Mouse (Mus musculus) MEL (cell line): Measurements from ENCODE around the gene Clec4a4. TPM values are rescaled to one million over a fixed set of nuclear protein-coding genes. Genes with fewer than 3 reads are reported as not detected.

Source experiments
- DNase-seq: peaks from one replicate; pipeline ENCODE4 v3.0.0; 2011; ENCODE audit warnings: low read depth, low spot score
- H3K27ac ChIP-seq: 2 replicates; pipeline ENCODE4 v1.5.1; 2012; ENCODE audit warnings: low read depth, mild to moderate bottlenecking, control low read depth, low read length, moderate library complexity; ENCODE audit not compliant: control insufficient read depth
- H3K27me3 ChIP-seq, 2 experiments: fragments of 150-350 bp in 1 of 2; sonication (generic) in 1 of 2; 2 replicates each; pipeline ENCODE4 v1.6.1; 2012; ENCODE audit warnings: low read length in 2 of 2, mild to moderate bottlenecking in 2 of 2, improper control_type of control experiment in 1 of 2, moderate library complexity in 1 of 2; ENCODE audit not compliant: insufficient read depth in 2 of 2, control insufficient read depth in 1 of 2
- H3K36me3 ChIP-seq, 2 experiments: 2 replicates each; pipeline ENCODE4 v1.6.1; 2012 to 2014; ENCODE audit warnings: low read length in 2 of 2, improper control_type of control experiment in 1 of 2, inconsistent platforms in 1 of 2, mild to moderate bottlenecking in 1 of 2; ENCODE audit not compliant: insufficient read depth in 2 of 2, control insufficient read depth in 1 of 2
- H3K4me1 ChIP-seq, 2 experiments: fragments of 150-350 bp in 1 of 2; sonication (generic) in 1 of 2; 2 replicates each; pipeline ENCODE4 v1.6.1; 2012; ENCODE audit warnings: low read length in 2 of 2, improper control_type of control experiment in 1 of 2, mild to moderate bottlenecking in 1 of 2; ENCODE audit not compliant: insufficient read depth in 2 of 2, control insufficient read depth in 1 of 2
- H3K4me3 ChIP-seq, 2 experiments: fragments of 150-350 bp in 1 of 2; sonication (generic) in 1 of 2; 2 replicates each; pipeline ENCODE4 v1.5.1; 2012; ENCODE audit warnings: low read depth in 2 of 2, low read length in 2 of 2, mild to moderate bottlenecking in 2 of 2, moderate library complexity in 2 of 2, control low read depth in 1 of 2, improper control_type of control experiment in 1 of 2; ENCODE audit not compliant: control insufficient read depth in 1 of 2, insufficient read depth in 1 of 2
- H3K79me2 ChIP-seq: 2 replicates; pipeline ENCODE4 v1.6.1; 2012; ENCODE audit warnings: mild to moderate bottlenecking, low read length, moderate library complexity; ENCODE audit not compliant: control insufficient read depth, poor library complexity, insufficient read depth
- H3K9ac ChIP-seq: 2 replicates; pipeline ENCODE4 v1.6.1; 2012; ENCODE audit warnings: low read depth, mild to moderate bottlenecking, control low read depth, low read length, moderate library complexity; ENCODE audit not compliant: control insufficient read depth, poor library complexity, severe bottlenecking
- H3K9me3 ChIP-seq: fragments of 150-350 bp; sonication (generic); replicated peaks from 2 replicates; pipeline ENCODE4 v1.6.1; 2012; ENCODE audit warnings: mild to moderate bottlenecking, low read length, improper control_type of control experiment, moderate library complexity; ENCODE audit not compliant: insufficient read depth
- CTCF ChIP-seq, 3 experiments: IDR thresholded peaks in 2 of 3; conservative IDR thresholded peaks in 1 of 3; 2 replicates each; pipeline ENCODE4 v1.5.1; 2011 to 2012; ENCODE audit warnings: low read length in 3 of 3, low read depth in 2 of 3, mild to moderate bottlenecking in 2 of 3, improper control_type of control experiment in 1 of 3, inconsistent platforms in 1 of 3, mixed read lengths in 1 of 3, moderate library complexity in 1 of 3; ENCODE audit not compliant: control insufficient read depth in 1 of 3, insufficient read depth in 1 of 3, poor library complexity in 1 of 3, severe bottlenecking in 1 of 3
- E2F4 ChIP-seq: IDR thresholded peaks from 2 replicates; pipeline ENCODE4 v1.6.1; 2011; ENCODE audit warnings: low read depth, low read length, improper control_type of control experiment, borderline replicate concordance
- ELF1 ChIP-seq: IDR thresholded peaks from 2 replicates; pipeline ENCODE4 v1.6.1; 2014; ENCODE audit warnings: low read depth, mild to moderate bottlenecking, inconsistent platforms, low read length, improper control_type of control experiment, moderate library complexity
- MAFK ChIP-seq: IDR thresholded peaks from 2 replicates; pipeline ENCODE4 v1.6.1; 2011; ENCODE audit warnings: low read depth, mild to moderate bottlenecking, low read length, improper control_type of control experiment, borderline replicate concordance
- MAX ChIP-seq: IDR thresholded peaks from 2 replicates; pipeline ENCODE4 v1.6.1; 2011; ENCODE audit warnings: low read length, improper control_type of control experiment
- MYB ChIP-seq: IDR thresholded peaks from 2 replicates; pipeline ENCODE4 v1.6.1; 2011; ENCODE audit warnings: mild to moderate bottlenecking, low read depth, low read length, improper control_type of control experiment
- NELFE ChIP-seq: IDR thresholded peaks from 2 replicates; pipeline ENCODE4 v1.6.1; 2011; ENCODE audit warnings: low read depth, low read length, improper control_type of control experiment
- POLR2AphosphoS2 ChIP-seq: IDR thresholded peaks from 2 replicates; pipeline ENCODE4 v1.6.1; 2011; ENCODE audit warnings: low read length, improper control_type of control experiment
- RAD21 ChIP-seq: IDR thresholded peaks from 2 replicates; pipeline ENCODE4 v1.6.1; 2011; ENCODE audit warnings: mild to moderate bottlenecking, low read depth, low read length, improper control_type of control experiment
- SMC3 ChIP-seq: IDR thresholded peaks from 2 replicates; pipeline ENCODE4 v1.6.1; 2011; ENCODE audit warnings: low read depth, low read length, improper control_type of control experiment
- ZC3H11A ChIP-seq: IDR thresholded peaks from 2 replicates; pipeline ENCODE4 v1.6.1; 2012; ENCODE audit warnings: low read depth, mild to moderate bottlenecking, inconsistent platforms, low read length, improper control_type of control experiment
- polyA plus RNA-seq, 2 experiments: library from polyadenylated mRNA; stranded (reverse) in 1 of 2; unstranded in 1 of 2; fragments of >175 nt in 1 of 2; fragments of >200 nt in 1 of 2; gene quantifications; 2 replicates each; pipeline versions ENCODE4 v1.2.1 to v1.2.4; 2012; ENCODE audit warnings: low replicate concordance in 2 of 2, low read depth in 1 of 2; ENCODE audit not compliant: insufficient read length in 2 of 2, insufficient read depth in 1 of 2, missing spikeins in 1 of 2
- total RNA-seq: library from RNA; depleted of rRNA; stranded (reverse); fragments of 300-350 nt; gene quantifications from 2 replicates; pipeline ENCODE4 v1.2.3, GENCODE M21; 2012; rRNA removed

Clec4a4 gene
- total and polyA plus RNA-seq, 3 experiments = not detected

- Histone ChIP-seq H3K4me1 (no peaks in the 10 kb centered on the region), H3K4me3 (no peak overlapping the region), H3K9me3 (no peaks in the 10 kb centered on the region), H3K27me3 (peaks cover 0 to 10% of the 10 kb centered on the region in 2 experiments; a peak in 2 of 4 replicates), H3K27ac (no peak overlapping the region), H3K9ac (no peak overlapping the region), H3K36me3 (no peaks in the 10 kb centered on the region), H3K79me2 (no peaks in the 10 kb centered on the region)
- peak; percentile 4 for DNase-seq
- TF ChIP-seq POLR2AphosphoS2 (no peak), E2F4 (no peak), SMC3 (peak; percentile 42), MAFK (no peak), ELF1 (no peak), CTCF (IDR thresholded peaks at IDR 0.05 in 2 of 3, conservative IDR thresholded peaks at IDR 0.05 in 1 of 3; ENCODE audit: control insufficient read depth in 1 of 3, insufficient read depth in 1 of 3, low read depth in 2 of 3, low read length in 3 of 3, poor library complexity in 1 of 3, severe bottlenecking in 1 of 3) (peak in 2 of 3 experiments; percentile 26 to 32; a peak in 2 of 6 replicates), NELFE (no peak), ZC3H11A (0 out of 2 replicates have a peak, but pooled peaks have one; percentile 6), MYB (no peak), RAD21 (peak; percentile 27)
These were observed 15.4 kb downstream of the Clec4a4 start for GRCm38 (mm10) chr6:123005591-123005990.

- Histone ChIP-seq H3K36me3 (no peaks in the 10 kb centered on the region), H3K4me3 (no peak within 1 kb of the TSS), H3K27me3 (no peaks in the 10 kb centered on the region), H3K4me1 (no peaks in the 10 kb centered on the region), H3K27ac (no peak within 1 kb of the TSS), H3K9me3 (no peaks in the 10 kb centered on the region), H3K9ac (no peak within 1 kb of the TSS), H3K79me2 (no peaks in the 10 kb centered on the region)
- no peak for TF ChIP-seq MAX
- DNase-seq = no peak
These were observed 59.7 kb downstream of the Clec4a4 start, which contains the start of gene Clec4b1 for GRCm38 (mm10) chr6:123049742-123050372. Gene Clec4b1 (plus strand): TSS chr6:123049962.

Other genes starting within 250 kb of the Clec4a4 start
- gene Slc2a3, start 188.7 kb upstream of the Clec4a4 start, total RNA-seq = 78.4 and 108 TPM in 2 replicates
- 10 to 100 TPM in 1 of 2 experiments, not detected in 1; 93.4 TPM for gene Slc2a3, start 188.7 kb upstream of the Clec4a4 start, polyA plus RNA-seq
- gene Foxj2, start 170.5 kb upstream of the Clec4a4 start, total RNA-seq = 2.0 and 2.2 TPM in 2 replicates
- gene Foxj2, start 170.5 kb upstream of the Clec4a4 start, polyA plus RNA-seq = 1 to 10 TPM in 1 of 2 experiments, not detected in 1; 8.6 TPM
- 0.42 and 0.69 TPM in 2 replicates for gene C3ar1, start 134.2 kb upstream of the Clec4a4 start, total RNA-seq
- gene C3ar1, start 134.2 kb upstream of the Clec4a4 start, polyA plus RNA-seq = under 1 TPM in 1 of 2 experiments, not detected in 1; 0.33 TPM
- gene Necap1, start 115.9 kb upstream of the Clec4a4 start, total RNA-seq = 11.7 and 11.9 TPM in 2 replicates
- 10 to 100 TPM in 1 of 2 experiments, not detected in 1; 19.1 TPM for gene Necap1, start 115.9 kb upstream of the Clec4a4 start, polyA plus RNA-seq
- not detected in 2 replicates for gene Clec4a1, start 68.5 kb upstream of the Clec4a4 start, total RNA-seq
- under 1 TPM in 1 of 2 experiments, not detected in 1; 0.06 TPM for gene Clec4a1, start 68.5 kb upstream of the Clec4a4 start, polyA plus RNA-seq
- gene Clec4a3, start 37.9 kb upstream of the Clec4a4 start, total RNA-seq = not detected in 2 replicates
- gene Clec4a3, start 37.9 kb upstream of the Clec4a4 start, polyA plus RNA-seq = not detected
- gene Clec4b1, start 59.6 kb downstream of the Clec4a4 start, total RNA-seq = not detected in 2 replicates
- not detected for gene Clec4b1, start 59.6 kb downstream of the Clec4a4 start, polyA plus RNA-seq
- not detected in 2 replicates for gene Clec4a2, start 116.1 kb downstream of the Clec4a4 start, total RNA-seq
- gene Clec4a2, start 116.1 kb downstream of the Clec4a4 start, polyA plus RNA-seq = not detected
- gene Clec4b2, start 182.5 kb downstream of the Clec4a4 start, total RNA-seq = not detected in 2 replicates
- not detected for gene Clec4b2, start 182.5 kb downstream of the Clec4a4 start, polyA plus RNA-seq
- gene Clec4n, start 239.5 kb downstream of the Clec4a4 start, total RNA-seq = not detected in 2 replicates
- not detected for gene Clec4n, start 239.5 kb downstream of the Clec4a4 start, polyA plus RNA-seq